Mouse (Mus musculus) cerebellum, adult 9-10 months (tissue): Measurements from ENCODE around the gene Echdc3.

Experiments used
- DNase-seq: peaks from one replicate; pipeline ENCODE4 v3.0.0; 2022

The Echdc3 gene

GRCm38 (mm10) chr2:6220141-6220805 is 7.4 kb upstream of the Echdc3 start:
- DNase-seq, result peak; percentile 87

- no peak for DNase-seq
These were observed 508 bp downstream of the Echdc3 start for GRCm38 (mm10) chr2:6212327-6212723.

- no peak for DNase-seq
These were observed 2.0 kb downstream of the Echdc3 start for GRCm38 (mm10) chr2:6210840-6211239.

GRCm38 (mm10) chr2:6209746-6210145 is 3.1 kb downstream of the Echdc3 start:
- DNase-seq, result no peak

GRCm38 (mm10) chr2:6209116-6209515 is 3.7 kb downstream of the Echdc3 start:
- no peak for DNase-seq

- no peak for DNase-seq
These were observed 5.1 kb downstream of the Echdc3 start for GRCm38 (mm10) chr2:6207736-6208135.

- DNase-seq, result no peak
These were observed 16.4 kb downstream of the Echdc3 start for GRCm38 (mm10) chr2:6196363-6196973.

- no peak for DNase-seq
These were observed 17.2 kb downstream of the Echdc3 start for GRCm38 (mm10) chr2:6195468-6196239.

GRCm38 (mm10) chr2:6194497-6194896 is 18.3 kb downstream of the Echdc3 start:
- DNase-seq, result no peak

- no peak for DNase-seq
These were observed 19.3 kb downstream of the Echdc3 start for GRCm38 (mm10) chr2:6193591-6193973.

- peak; percentile 75 for DNase-seq
These were observed 19.8 kb downstream of the Echdc3 start for GRCm38 (mm10) chr2:6192820-6193590.

- DNase-seq, result no peak
These were observed 22.8 kb downstream of the Echdc3 start for GRCm38 (mm10) chr2:6190036-6190435.

- no peak for DNase-seq
These were observed 23.2 kb downstream of the Echdc3 start for GRCm38 (mm10) chr2:6189675-6189998.

- no peak for DNase-seq
These were observed 23.8 kb downstream of the Echdc3 start for GRCm38 (mm10) chr2:6188891-6189674.

GRCm38 (mm10) chr2:6187418-6187817 is 25.4 kb downstream of the Echdc3 start:
- no peak for DNase-seq

GRCm38 (mm10) chr2:6186913-6187312 is 25.9 kb downstream of the Echdc3 start:
- DNase-seq, result no peak

GRCm38 (mm10) chr2:6179749-6180117 is 33.1 kb downstream of the Echdc3 start:
- no peak for DNase-seq

GRCm38 (mm10) chr2:6178901-6179748 is 33.7 kb downstream of the Echdc3 start:
- no peak for DNase-seq

- no peak for DNase-seq
These were observed 39.8 kb downstream of the Echdc3 start for GRCm38 (mm10) chr2:6173013-6173412.

- DNase-seq, result no peak
These were observed 44.3 kb downstream of the Echdc3 start for GRCm38 (mm10) chr2:6168560-6168959.

- peak; percentile 85 for DNase-seq
These were observed 44.8 kb downstream of the Echdc3 start for GRCm38 (mm10) chr2:6167843-6168558.
